Mouse (Mus musculus) MEL (cell line): Measurements from ENCODE around the gene Gm45234.

ENCODE experiments used
- BHLHE40 ChIP-seq: IDR thresholded peaks from 2 replicates; pipeline ENCODE4 v1.6.1; 2012; ENCODE audit warnings: low read depth, mild to moderate bottlenecking, inconsistent platforms, low read length, improper control_type of control experiment, borderline replicate concordance
- CHD1 ChIP-seq: IDR thresholded peaks from 2 replicates; pipeline ENCODE4 v1.6.1; 2012; ENCODE audit warnings: low read depth, mild to moderate bottlenecking, inconsistent platforms, low read length, improper control_type of control experiment
- CTCF ChIP-seq, 3 experiments: IDR thresholded peaks in 2 of 3; conservative IDR thresholded peaks in 1 of 3; 2 replicates each; pipeline ENCODE4 v1.5.1; 2011 to 2012; ENCODE audit warnings: low read length in 3 of 3, low read depth in 2 of 3, mild to moderate bottlenecking in 2 of 3, improper control_type of control experiment in 1 of 3, inconsistent platforms in 1 of 3, mixed read lengths in 1 of 3, moderate library complexity in 1 of 3; ENCODE audit not compliant: control insufficient read depth in 1 of 3, insufficient read depth in 1 of 3, poor library complexity in 1 of 3, severe bottlenecking in 1 of 3
- EP300 ChIP-seq, 2 experiments: IDR thresholded peaks; 2 replicates each; pipeline ENCODE4 v1.6.1; 2011; ENCODE audit warnings: improper control_type of control experiment in 2 of 2, low read length in 2 of 2, low read depth in 1 of 2, mild to moderate bottlenecking in 1 of 2
- MEF2A ChIP-seq: IDR thresholded peaks from 2 replicates; pipeline ENCODE4 v1.6.1; 2014; ENCODE audit warnings: low read depth, mild to moderate bottlenecking, inconsistent platforms, low read length, improper control_type of control experiment; ENCODE audit not compliant: poor library complexity, insufficient replicate concordance, severe bottlenecking; ENCODE audit errors: extremely low read depth
- MXI1 ChIP-seq: IDR thresholded peaks from 2 replicates; pipeline ENCODE4 v1.6.1; 2011; ENCODE audit warnings: mild to moderate bottlenecking, low read depth, low read length, improper control_type of control experiment
- POLR2AphosphoS5 ChIP-seq: IDR thresholded peaks from 2 replicates; pipeline ENCODE4 v1.6.1; 2012; ENCODE audit warnings: low read depth, borderline replicate concordance, mild to moderate bottlenecking, inconsistent platforms, low read length, moderate library complexity, mixed read lengths
- RAD21 ChIP-seq: IDR thresholded peaks from 2 replicates; pipeline ENCODE4 v1.6.1; 2011; ENCODE audit warnings: mild to moderate bottlenecking, low read depth, low read length, improper control_type of control experiment
- RCOR1 ChIP-seq: IDR thresholded peaks from 2 replicates; pipeline ENCODE4 v1.6.1; 2012; ENCODE audit warnings: low read depth, mild to moderate bottlenecking, inconsistent platforms, low read length, improper control_type of control experiment
- SMC3 ChIP-seq: IDR thresholded peaks from 2 replicates; pipeline ENCODE4 v1.6.1; 2011; ENCODE audit warnings: low read depth, low read length, improper control_type of control experiment
- TBP ChIP-seq: IDR thresholded peaks from 2 replicates; pipeline ENCODE4 v1.8.0; 2011; ENCODE audit warnings: low read depth, low read length, improper control_type of control experiment
- TCF12 ChIP-seq: IDR thresholded peaks from 2 replicates; pipeline ENCODE4 v1.6.1; 2014; ENCODE audit warnings: low read depth, mild to moderate bottlenecking, inconsistent platforms, low read length, improper control_type of control experiment, moderate library complexity

DNA sequence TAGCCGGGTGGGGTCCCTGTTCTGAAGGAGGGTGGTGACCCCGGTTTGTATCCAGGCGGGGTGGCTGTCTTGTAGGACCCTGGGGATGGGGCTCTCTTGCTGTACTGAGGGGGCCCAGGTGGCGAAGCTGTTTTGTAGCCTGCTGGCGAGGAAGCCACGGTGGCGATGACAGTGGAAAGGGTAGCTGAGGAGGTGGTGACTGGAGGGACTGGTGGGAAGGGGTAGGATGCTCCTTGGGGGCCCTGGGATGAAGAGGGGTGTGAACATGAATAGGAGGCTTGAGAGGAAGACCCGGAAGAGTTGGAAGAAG lies 9.6 kb downstream of the Gm45234 start:
- TF ChIP-seq CHD1, result no peak
- no peak for TF ChIP-seq CTCF (IDR thresholded peaks at IDR 0.05 in 2 of 3, conservative IDR thresholded peaks at IDR 0.05 in 1 of 3; ENCODE audit: control insufficient read depth in 1 of 3, insufficient read depth in 1 of 3, low read depth in 2 of 3, low read length in 3 of 3, poor library complexity in 1 of 3, severe bottlenecking in 1 of 3)
- TF ChIP-seq TCF12, result no peak
- TF ChIP-seq TBP, result no peak
- TF ChIP-seq SMC3, result no peak
- TF ChIP-seq MXI1, result no peak
- TF ChIP-seq EP300 (IDR thresholded peaks at IDR 0.05; ENCODE audit: low read depth in 1 of 2, low read length in 2 of 2), result no peak
- TF ChIP-seq RAD21, result no peak
- TF ChIP-seq MEF2A, result no peak
- TF ChIP-seq POLR2AphosphoS5, result no peak
- TF ChIP-seq RCOR1, result no peak
- no peak for TF ChIP-seq BHLHE40
